Mouse (Mus musculus) CD4-positive, CD25-positive, alpha-beta regulatory T cell, adult 9 weeks (primary cell): ENCODE measurements around the gene Zdhhc11. TPM values are rescaled to one million over a fixed set of nuclear protein-coding genes. Genes with fewer than 3 reads are reported as not detected.

ENCODE experiments used
- polyA plus RNA-seq: library from polyadenylated mRNA; unstranded; fragments of 100-300 nt; shearing (Covaris generic); gene quantifications from one replicate; pipeline ENCODE4 v1.2.1, GENCODE M21; 2017

Gene Zdhhc11
- polyA plus RNA-seq: not detected

GRCm38 (mm10) chr13:73963551-73963950 is at the start of gene Zdhhc11:
Zdhhc11 (plus strand) TSS chr13:73963851.

GRCm38 (mm10) chr13:73937321-73938176 is 26.1 kb upstream of the Zdhhc11 start, which contains the start of the genes Trip13 and Brd9:
Trip13 (minus strand) TSS chr13:73937784.
Brd9 (plus strand) TSS chr13:73937811.

DNA sequence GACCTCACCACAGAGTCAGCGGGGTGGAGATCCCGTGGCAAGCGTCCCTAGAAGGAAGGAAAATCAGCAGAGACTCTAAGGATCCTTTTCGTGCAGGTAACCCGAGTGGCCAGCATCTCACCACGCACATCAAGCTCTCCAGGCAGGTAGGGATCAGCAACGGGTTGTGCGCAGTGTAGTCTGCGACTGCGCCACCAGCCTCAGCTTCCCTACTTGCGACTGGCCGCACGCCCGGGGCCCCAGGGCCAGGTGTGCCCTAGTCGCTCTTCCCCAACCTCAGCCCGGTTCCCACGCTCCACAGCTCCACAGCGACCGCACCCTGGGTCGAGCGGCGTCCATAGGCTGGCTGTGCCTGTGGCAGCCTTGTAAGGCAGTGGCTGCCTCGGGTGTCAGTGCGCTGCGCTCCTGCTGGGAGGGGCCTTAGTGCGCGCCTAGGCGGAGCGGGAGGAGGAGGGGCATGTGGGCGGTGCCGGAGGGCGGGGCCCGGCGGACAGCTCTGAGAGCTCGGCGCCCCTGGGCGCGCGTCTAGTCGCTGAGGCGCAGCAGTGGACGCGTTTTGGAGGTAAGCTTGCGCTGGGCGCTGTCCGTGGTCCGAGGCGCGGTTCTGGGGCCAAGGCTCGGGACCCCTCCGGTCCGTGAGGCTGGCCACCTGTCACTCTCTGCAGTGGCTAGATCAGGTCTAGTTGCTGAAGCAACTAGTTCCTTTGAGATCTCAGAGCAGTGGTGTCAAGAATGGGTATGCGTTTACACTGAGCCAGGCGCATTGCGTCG is 45.5 kb downstream of the Zdhhc11 start, which contains the start of gene Tppp:
Gene Tppp (plus strand): TSS at position 460 of the 771 bp plus-strand sequence.

Other genes with a start within 250 kb of the Zdhhc11 start
- 119 TPM for gene Slc12a7, start 230.8 kb upstream of the Zdhhc11 start, polyA plus RNA-seq
- 0.37 TPM for gene Nkd2, start 116.2 kb upstream of the Zdhhc11 start, polyA plus RNA-seq
- 2.6 TPM for gene Trip13, start 26.1 kb upstream of the Zdhhc11 start, polyA plus RNA-seq
- 84.4 TPM for gene Brd9, start 26.0 kb upstream of the Zdhhc11 start, polyA plus RNA-seq
- 0.86 TPM for gene Tppp, start 45.6 kb downstream of the Zdhhc11 start, polyA plus RNA-seq
- 7.9 TPM for gene Cep72, start 98.4 kb downstream of the Zdhhc11 start, polyA plus RNA-seq
- not detected for gene Slc9a3, start 157.6 kb downstream of the Zdhhc11 start, polyA plus RNA-seq
- 108 TPM for gene Exoc3, start 244.9 kb downstream of the Zdhhc11 start, polyA plus RNA-seq